Mouse (Mus musculus): ENCODE measurements around the gene Fcrl6.

- TF ChIP-seq CTCF (IDR thresholded peaks at IDR 0.05; ENCODE audit: borderline replicate concordance, extremely low read depth, insufficient read depth, insufficient read length) (peak; percentile 99), POLR2A (IDR thresholded peaks at IDR 0.05; ENCODE audit: borderline replicate concordance, extremely low read depth, insufficient read depth, insufficient read length, poor library complexity, severe bottlenecking) (no peak)
These were observed 30.3 kb upstream of the Fcrl6 start, which contains the start of gene Dusp23 for GRCm38 (mm10) chr1:172632451-172633326.
